Mouse (Mus musculus) MEL (cell line): ENCODE measurements around the gene Grid1.

Experiments used
- CTCF ChIP-seq, 3 experiments: IDR thresholded peaks in 2 of 3; conservative IDR thresholded peaks in 1 of 3; 2 replicates each; pipeline ENCODE4 v1.5.1; 2011 to 2012; ENCODE audit warnings: low read length in 3 of 3, low read depth in 2 of 3, mild to moderate bottlenecking in 2 of 3, improper control_type of control experiment in 1 of 3, inconsistent platforms in 1 of 3, mixed read lengths in 1 of 3, moderate library complexity in 1 of 3; ENCODE audit not compliant: control insufficient read depth in 1 of 3, insufficient read depth in 1 of 3, poor library complexity in 1 of 3, severe bottlenecking in 1 of 3
- MYB ChIP-seq: IDR thresholded peaks from 2 replicates; pipeline ENCODE4 v1.6.1; 2011; ENCODE audit warnings: mild to moderate bottlenecking, low read depth, low read length, improper control_type of control experiment
- NRF1 ChIP-seq: IDR thresholded peaks from 2 replicates; pipeline ENCODE4 v1.6.1; 2014; ENCODE audit warnings: low read depth, mild to moderate bottlenecking, inconsistent platforms, low read length, improper control_type of control experiment, moderate library complexity; ENCODE audit not compliant: poor library complexity, insufficient read depth, severe bottlenecking
- POLR2A ChIP-seq, 2 experiments: IDR thresholded peaks; 2 replicates each; pipeline ENCODE4 v1.6.1; 2011 to 2012; ENCODE audit warnings: low read length in 2 of 2, mild to moderate bottlenecking in 2 of 2, control low read depth in 1 of 2, improper control_type of control experiment in 1 of 2, low read depth in 1 of 2, moderate library complexity in 1 of 2; ENCODE audit not compliant: control insufficient read depth in 1 of 2, insufficient read depth in 1 of 2, poor library complexity in 1 of 2
- RAD21 ChIP-seq: IDR thresholded peaks from 2 replicates; pipeline ENCODE4 v1.6.1; 2011; ENCODE audit warnings: mild to moderate bottlenecking, low read depth, low read length, improper control_type of control experiment
- USF1 ChIP-seq: IDR thresholded peaks from 2 replicates; pipeline ENCODE4 v1.6.1; 2014; ENCODE audit warnings: low read depth, mild to moderate bottlenecking, inconsistent platforms, low read length, improper control_type of control experiment, moderate library complexity

DNA sequence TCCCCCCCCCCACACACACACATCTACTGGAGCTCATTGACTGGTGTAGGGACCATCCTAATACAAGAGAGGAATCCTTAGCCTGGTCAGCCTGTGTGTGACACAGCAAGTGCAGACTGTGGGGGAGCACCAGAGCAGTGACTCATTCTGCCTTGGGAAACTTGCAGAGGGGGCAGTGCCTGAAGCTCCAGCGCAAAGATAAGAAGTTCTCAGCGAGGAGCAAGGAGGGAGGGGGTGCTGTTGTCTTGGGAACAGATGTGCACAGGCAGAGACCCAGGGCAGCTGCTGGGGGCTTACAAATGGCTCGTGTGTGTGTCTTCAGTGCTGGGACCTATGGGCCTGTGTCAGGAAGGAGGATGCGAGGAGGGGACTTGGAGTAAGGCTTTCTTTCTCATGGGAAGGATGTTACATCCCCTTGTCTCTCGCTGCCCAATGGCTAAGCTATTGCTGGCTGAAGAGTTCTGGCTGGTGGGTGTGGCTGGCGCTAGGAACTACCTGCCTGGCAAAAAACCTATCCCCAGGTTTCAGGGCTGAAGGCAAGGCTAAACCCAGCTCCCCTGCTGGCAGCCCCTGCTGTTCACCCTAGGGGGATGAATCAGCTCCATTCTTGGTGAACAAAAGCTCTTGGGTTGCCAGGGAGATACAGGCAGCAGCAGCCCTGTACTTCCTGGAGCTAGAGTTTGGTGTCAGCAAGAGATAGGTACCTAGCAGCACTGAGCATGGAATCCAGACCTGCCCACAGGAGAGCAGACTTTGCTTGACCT lies 72.0 kb downstream of the Grid1 start:
- TF ChIP-seq CTCF (IDR thresholded peaks at IDR 0.05 in 2 of 3, conservative IDR thresholded peaks at IDR 0.05 in 1 of 3; ENCODE audit: control insufficient read depth in 1 of 3, insufficient read depth in 1 of 3, low read depth in 2 of 3, low read length in 3 of 3, poor library complexity in 1 of 3, severe bottlenecking in 1 of 3) (no peak), RAD21 (no peak), MYB (no peak), USF1 (no peak), NRF1 (no peak), POLR2A (IDR thresholded peaks at IDR 0.05; ENCODE audit: control insufficient read depth in 1 of 2, insufficient read depth in 1 of 2, low read depth in 1 of 2, low read length in 2 of 2, poor library complexity in 1 of 2) (no peak)
